Mouse (Mus musculus): ENCODE measurements around the gene Cyfip2.

DNA sequence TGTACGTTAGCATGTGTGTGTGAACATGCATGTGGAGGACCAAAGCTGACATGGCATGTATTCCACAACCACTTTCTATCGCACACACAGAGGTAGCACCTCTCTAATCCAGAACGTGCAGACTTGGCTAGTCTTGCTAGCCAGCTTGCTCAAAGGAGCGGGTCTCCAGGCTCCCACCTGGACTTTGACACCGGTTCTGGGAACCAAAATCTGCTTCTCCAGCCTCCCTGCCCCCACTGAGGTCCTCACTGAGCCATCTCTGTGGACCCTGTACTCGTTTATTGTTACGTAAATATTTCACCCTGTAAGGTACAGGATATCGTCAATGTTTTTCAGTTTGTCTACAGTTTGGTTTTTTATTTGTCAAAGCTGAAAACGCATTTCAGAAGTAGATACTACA is 10.2 kb downstream of the Cyfip2 start:
- TF ChIP-seq CTCF (IDR thresholded peaks at IDR 0.05; ENCODE audit: borderline replicate concordance, extremely low read depth, insufficient read depth, insufficient read length) = no peak
- no peak for TF ChIP-seq POLR2A (IDR thresholded peaks at IDR 0.05; ENCODE audit: borderline replicate concordance, extremely low read depth, insufficient read depth, insufficient read length, poor library complexity, severe bottlenecking)

Measured in brain, embryonic 14.5 days (tissue).